Mouse (Mus musculus) lung, postnatal 25 days (tissue): ENCODE results near the gene Mettl7b.

Experiments
- DNase-seq: peaks from one replicate; pipeline ENCODE4 v3.0.0; 2022; ENCODE audit warnings: low spot score

The Mettl7b gene

DNA sequence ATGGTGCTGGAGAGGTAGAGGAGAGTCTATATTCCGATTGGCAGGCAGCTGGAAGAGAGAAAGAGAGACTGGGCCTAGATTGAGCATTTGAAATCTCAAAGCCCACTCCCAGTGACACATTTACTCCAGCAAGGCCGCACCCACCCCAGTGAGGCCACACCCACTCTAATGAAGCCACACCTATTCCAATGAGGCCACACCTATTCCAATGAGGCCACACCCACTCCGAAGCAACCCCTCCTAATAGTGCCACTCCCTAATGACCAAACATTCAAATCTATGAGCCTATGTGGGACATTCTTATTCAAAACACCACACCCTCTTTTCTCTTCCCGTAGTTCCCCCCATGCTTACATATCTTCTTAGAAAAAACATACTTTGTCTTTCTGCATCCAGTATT, 13.3 kb downstream of the Mettl7b start:
- DNase-seq = no peak

DNA sequence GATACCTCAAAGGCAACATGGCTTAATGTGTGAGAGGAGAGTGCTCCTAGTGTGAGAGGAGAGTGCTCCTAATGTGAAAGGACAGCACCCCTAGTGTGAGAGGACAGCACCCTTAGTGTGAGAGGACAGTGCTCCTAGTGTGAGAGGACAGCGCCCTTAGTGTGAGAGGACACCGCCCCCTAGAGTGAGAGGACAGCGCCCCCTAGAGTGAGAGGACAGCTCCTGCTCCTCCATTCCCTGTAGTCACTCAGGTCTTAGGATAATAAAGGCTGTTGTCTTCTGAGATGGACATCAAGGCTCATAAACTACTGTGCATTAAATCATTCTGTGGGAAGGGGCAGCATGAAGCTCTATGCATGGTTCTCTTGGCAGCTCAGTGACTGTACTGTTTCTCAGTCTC, 15.1 kb downstream of the Mettl7b start:
- DNase-seq = peak; percentile 53

- no peak for DNase-seq
These were observed 20.2 kb downstream of the Mettl7b start for GRCm38 (mm10) chr10:128940475-128941061.

- peak; percentile 32 for DNase-seq
These were observed 21.8 kb downstream of the Mettl7b start for GRCm38 (mm10) chr10:128938974-128939373.

DNA sequence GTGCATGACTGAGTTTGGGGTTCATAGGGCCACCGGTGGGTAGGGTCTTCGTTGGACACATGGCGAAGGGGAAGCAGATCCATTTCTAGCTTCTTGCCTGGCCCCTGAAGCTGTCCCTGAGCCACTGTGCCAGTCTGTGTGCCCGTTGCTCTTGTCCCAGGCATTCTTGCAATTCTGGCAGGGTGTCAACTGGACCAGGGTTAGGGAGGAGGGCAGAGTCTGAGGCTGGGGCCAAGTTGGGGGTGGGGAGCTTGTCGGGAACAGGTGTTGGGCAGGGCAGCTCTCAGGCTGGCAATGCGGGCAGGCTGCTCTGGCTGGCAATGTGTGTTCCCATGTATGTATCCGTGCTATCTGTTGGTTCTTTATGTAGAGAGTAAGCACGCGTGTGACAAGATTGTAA, 22.3 kb downstream of the Mettl7b start:
- DNase-seq = peak; percentile 82

DNA sequence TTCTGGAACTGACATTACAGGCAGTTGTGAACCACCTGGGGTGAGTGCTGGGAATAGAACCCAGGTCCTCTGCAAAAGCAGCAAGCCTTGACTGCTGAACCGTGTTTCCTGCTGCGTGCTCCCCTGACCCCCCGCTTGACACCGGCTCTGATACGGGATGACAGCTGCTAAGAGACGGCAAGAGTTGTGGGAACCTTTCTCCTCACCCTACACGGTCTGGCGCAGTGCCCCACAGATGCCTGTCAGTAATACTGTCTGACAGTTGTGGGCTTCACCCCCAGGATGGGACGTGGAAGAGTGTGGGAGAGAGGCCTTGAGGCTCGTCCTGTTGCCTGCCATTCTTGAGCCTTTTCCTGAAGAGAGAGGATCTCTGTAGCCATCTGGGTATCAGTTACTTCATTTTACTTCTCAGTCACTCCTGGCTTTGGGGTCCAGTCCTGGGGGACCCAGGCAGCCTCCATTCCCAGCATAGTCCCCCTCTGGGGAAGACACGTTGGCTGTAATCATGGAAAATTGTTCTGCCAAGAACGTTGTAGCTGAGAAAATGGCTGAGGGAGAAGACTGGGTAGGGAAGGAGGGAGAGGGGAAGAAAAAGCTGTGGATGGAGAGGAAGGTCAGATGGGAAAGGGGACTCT, 22.9 kb downstream of the Mettl7b start:
- no peak for DNase-seq

DNA sequence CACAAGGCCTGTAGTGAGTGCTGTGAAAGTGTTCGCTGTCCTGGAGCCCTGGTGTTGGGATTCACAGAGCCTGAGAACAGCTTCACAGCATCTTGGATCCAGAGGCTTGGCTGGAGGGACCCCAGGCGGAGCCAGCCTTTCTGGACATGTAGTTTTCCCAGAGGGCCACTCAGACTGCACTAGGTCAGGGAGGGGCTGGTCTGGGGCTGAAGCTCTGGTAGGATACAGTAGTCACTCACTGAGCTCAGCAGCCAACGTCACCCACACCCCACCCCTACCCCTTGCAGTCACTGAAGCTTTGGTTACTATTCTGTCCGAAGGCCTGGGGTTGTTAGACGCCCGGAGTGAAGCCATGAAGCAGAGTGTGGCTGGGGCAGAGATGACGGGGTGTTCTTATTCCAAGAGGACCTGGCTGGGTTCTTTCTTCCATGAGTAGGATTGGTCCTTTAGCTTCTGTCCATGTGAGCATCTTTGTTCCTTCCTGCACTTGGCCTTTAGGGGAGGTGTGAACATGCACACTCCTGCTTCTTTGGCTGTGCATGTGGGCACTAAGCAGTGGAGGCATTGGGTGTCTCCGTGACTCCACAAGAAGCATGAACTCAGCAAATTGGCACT, 24.9 kb downstream of the Mettl7b start:
- DNase-seq = no peak

DNA sequence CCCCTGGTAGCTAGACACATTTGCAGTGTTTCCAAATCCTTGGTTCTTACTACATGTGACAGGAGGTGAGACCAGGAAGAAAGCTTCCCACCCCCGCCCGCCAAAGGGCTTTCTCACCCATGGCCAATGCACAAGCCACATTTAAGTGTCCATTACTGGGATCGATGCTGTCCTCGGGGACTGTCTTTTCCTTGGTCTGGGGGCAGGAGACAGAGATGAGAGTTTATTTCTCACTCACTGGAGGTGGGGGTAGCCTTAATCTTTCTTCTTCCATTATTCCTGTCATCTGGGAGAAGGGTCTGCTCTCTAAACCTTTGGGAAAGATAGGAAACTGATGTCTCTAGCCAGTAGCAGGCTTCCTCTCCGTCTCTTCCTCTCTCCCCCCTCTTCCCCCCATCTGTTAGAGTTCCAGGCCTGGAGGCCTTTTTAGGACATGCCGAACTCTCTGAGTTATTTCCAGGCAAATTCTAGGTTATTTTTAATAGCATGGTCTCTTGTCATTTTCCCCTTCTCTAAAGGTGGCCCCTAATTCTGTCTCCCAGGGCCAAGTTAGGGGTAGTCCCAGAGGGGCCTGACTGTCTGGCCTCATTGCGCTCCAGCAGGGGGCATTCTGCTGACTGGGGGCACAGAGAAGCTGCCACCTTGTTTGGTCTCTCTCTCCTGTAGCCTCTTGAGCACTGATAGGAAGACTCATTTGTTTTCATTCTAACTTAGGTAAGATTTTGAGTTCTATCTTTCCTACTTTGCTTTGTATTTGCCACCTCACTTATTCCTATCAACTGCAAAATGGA, 25.6 kb downstream of the Mettl7b start:
- no peak for DNase-seq

DNA sequence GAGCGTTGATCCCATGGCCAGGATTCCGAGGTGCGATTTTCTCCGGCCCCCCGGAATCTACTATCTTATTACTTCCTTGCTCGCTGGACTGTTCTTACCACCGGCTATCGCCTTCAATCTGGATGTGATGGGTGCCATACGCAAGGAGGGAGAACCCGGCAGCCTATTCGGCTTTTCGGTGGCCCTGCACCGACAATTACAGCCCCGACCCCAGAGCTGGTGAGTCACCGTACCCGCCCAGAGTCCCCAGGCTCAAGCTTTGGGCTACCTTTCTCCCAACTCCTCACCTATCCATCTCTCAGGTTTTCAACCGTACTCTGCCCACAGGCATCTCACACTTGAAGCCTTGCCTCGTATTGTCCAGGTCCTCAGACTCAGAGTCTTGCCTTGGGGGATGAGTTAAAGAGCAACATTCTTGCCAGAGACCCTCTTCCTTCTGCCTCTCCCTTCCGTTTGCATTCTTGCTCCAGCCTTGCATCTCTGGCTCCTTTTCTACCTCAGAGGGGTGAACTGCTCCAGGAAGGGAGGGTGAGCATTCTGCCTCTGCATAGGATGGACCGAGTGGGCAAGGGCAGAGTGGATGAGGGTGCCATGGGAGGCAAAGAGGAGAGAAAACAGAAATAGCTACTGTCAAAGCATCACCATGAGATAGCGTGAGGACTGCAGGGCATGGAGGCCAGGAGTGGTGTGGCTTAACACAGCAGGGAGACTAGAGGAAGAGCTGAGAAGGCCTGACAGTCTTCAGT, 26.6 kb downstream of the Mettl7b start:
- no peak for DNase-seq

DNA sequence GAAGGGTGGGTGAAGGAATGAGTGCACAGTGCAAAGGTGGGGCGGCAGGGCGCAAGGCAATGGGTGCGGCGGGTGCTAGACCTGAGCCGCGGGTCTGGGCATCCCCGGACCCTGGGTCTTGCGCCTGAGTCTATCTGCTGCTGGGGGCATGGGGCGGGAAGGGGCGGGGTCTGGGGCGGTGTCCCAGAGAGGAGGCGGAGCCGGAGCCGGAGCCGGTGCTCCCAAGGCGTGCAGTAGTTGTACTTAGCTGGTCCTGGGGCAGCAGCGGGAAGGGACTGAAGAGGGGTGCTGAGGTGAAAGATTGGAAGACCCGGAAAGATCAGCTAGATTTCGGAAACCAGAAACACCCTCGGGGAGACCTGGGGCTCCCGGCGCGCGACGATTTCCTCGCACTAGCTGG, 27.2 kb downstream of the Mettl7b start, which contains the start of gene Itga7:
Gene Itga7 (plus strand): TSS at position 245 of the 400 bp plus-strand sequence.
- peak; percentile 46 for DNase-seq

GRCm38 (mm10) chr10:128931441-128931840, 29.3 kb downstream of the Mettl7b start:
- DNase-seq = no peak

DNA sequence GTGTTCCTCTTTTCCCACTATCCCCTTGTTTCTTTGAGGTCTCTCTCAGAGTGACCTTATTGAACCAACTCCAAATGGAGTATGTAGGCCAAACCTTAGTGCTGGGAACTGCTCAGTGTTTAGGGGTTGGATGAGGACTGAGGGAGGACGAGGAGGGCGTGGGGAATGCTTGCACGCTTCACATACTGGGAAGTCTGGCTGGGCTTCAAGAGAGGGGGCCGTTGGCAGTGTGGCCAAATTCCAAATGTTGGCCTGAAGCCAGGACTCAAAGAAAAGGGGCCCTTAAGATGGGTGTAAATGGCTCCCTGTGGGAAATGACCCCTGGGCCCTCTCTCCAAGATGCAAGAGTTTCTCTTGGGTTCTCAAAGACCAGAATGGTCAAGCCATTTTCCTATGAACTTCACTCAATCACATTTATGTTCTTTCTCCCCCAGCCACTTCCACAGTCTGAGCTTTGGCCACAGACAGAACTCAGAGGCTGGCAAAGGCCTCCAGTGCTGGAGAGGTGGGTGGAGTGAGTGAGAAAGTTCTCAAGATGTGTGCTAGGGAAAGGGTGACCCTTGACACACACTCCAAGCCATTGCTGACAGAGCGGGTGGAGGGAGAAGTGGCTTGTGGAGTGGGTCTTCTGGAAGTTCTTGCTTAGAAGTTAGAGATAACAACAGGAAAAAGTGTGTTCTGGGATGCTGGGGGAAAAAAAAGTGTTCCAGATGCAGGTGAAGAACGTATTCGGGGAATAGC, 31.0 kb downstream of the Mettl7b start:
- DNase-seq = peak; percentile 86

DNA sequence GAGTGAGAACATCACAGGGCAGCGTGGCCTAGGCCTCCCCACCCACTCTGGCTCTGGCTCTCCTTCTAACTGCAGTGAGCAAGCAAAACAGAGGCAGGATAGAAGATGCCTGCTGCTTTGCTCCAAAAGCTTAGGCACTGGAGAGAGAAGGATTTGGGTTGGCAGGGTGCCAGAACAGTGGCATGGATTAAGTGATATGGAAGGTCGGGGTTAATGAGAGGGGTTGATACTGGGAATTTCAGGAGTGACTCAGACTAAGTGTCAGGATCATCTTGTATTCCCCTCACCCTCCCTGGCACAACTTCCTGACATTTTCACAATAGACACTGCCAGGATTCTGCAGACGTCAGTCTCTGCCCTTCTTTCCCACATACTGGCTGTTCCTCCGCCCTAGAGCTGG, 32.4 kb downstream of the Mettl7b start:
- DNase-seq = no peak

DNA sequence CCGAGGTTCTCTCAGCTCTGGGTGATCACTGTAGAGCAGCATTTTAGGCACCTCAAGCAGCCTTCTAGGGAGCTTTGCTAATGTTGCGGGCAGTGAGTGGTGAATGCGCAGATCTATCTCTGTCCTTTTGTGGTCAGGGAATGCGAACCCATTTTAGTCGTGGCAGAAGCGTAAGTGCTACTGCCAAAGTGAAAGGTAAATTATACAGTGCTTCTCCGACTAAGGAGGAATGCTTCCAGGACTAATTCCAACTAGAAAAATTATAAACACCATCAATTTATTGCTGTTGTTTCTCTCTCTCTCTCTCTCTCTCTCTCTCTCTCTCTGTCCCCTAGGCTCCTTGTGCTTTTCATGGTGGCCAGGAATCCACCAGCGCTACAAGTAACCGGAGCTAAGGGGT, 36.9 kb downstream of the Mettl7b start, which contains the start of gene Bloc1s1:
Gene Bloc1s1 (minus strand): TSS at position 101 of the 400 bp plus-strand sequence.
- DNase-seq = no peak

DNA sequence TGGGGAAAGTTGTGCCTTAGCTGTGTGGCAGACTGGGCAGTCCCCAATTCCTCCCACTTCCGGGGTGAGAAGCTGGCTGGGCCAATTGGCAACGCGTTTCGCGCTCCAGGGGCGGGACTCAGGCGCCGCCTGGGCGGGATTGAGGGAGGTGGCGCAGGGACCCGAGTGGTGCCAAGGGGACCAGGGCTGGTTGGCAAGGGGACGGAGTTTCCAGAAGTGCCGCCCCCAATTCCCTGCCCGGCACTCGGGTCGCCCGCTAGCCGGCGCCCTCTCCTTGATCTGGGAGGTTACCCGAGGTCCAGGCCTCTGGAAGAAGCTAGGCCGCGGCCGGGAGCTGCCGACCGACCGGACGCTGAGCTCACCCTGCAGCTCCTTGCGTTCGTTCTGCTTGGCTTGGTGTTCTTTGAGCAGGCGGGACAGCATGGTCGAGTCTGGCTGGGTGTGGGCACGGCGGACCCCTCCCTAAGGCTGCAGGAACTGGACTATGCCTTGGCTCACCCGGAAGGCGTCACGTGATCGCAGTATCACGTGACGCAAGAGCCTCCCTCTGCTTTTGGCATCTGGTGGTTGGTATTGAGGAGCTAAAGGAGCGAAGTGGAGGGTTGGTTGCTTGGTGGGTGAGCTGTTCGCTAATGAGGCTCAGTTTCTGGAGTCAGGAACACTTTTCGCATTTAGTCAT, 37.6 kb downstream of the Mettl7b start:
- peak; percentile 97 for DNase-seq

DNA sequence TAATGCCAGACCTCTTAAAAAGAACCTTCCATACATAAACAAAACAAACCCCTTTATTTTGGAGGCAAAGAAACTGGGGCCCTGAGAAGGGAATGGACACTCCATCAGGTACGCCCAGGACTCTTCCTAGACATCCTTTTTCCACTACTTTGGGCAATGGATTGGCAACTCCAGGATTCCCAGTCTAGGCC, 38.1 kb downstream of the Mettl7b start, which contains the start of gene Rdh5:
Gene Rdh5 (minus strand): TSS at position 67 of the 191 bp plus-strand sequence.
- DNase-seq = no peak

- DNase-seq = no peak
These were observed 38.6 kb downstream of the Mettl7b start for GRCm38 (mm10) chr10:128921883-128922821.

DNA sequence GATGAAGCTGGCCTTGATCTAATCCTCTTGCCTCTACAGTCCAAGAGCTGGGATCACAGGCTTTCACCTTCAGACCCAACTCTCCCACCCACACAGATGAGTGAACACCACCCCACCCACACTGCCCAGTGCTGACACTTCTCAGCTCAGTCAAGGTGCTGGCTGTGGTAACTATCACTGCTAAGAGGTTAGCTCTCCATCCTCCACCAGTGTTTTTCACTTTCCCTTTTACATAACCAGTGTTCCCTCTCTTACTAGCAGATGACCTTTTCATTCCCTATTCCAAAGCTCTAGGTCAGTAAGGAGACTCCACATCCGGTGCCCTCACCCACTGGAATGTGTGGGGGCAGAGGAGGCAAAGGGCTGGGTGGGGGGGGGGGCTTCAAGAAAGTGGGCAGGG, 39.5 kb downstream of the Mettl7b start:
- DNase-seq = no peak

DNA sequence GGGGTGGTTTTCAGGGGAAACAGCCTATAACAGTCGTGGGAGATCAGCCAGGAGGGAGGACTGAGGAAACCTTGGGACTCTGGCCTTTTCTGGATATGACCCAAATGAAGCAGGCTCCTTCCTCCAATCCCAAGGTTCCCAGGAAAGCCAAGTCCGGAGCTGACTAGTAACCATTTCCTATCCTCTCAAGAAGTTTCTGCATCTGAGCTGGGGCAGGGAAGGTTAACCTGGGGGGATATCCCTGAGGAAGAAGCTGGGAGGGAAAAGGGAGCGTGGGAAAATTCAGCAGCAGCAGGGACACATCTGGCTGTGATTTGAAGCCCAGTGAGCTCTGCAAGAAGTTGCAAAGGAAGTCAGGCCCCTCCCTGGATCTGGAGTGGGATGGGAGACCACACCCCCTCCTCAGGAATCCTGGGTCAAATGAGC, 40.0 kb downstream of the Mettl7b start:
- DNase-seq = no peak

- no peak for DNase-seq
These were observed 40.8 kb downstream of the Mettl7b start for GRCm38 (mm10) chr10:128919966-128920365.
